Mouse (Mus musculus): ENCODE results near the gene Zcchc4. TPM values are rescaled to one million over a fixed set of nuclear protein-coding genes. Genes with fewer than 3 reads are reported as not detected.

The Zcchc4 gene
- total and polyA plus RNA-seq, 3 experiments, result 14.8 to 18.9 (median 17.2) TPM

DNA sequence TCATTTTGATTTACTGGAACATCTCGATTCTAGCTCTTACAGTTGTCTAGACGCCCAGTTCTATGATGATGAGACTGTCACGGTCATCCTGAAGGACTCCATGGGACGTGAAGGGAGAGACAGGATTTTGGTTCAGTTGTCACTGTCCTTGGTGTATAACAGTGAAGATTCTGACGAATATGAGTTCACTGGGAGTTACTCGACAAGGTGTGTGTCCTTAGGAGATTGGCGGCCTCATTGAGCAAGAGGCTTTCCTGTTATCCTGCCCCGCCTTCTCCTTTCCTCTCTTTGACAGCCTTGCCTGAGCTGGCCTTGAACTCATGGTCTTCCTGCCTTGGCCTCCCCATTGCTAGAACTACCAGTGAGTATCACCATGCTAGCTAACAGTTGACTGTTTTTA lies 89.2 kb downstream of the Zcchc4 start:
- no peak for DNase-seq (ENCODE audit: extremely low read depth)
- no peak overlapping the region for H3K4me3 ChIP-seq (replicated peaks in 1 of 3; ENCODE audit: low read depth in 2 of 3, low read length in 2 of 3, poor library complexity in 1 of 3)
- no peaks in the 10 kb centered on the region for H3K27me3 ChIP-seq (replicated peaks)
- H3K9ac ChIP-seq (ENCODE audit: insufficient read depth, low read depth), result no peak overlapping the region
- H3K4me1 ChIP-seq (ENCODE audit: control insufficient read depth in 1 of 2, insufficient read depth in 2 of 2), result no peaks in the 10 kb centered on the region
- dilution Hi-C loops (cut with MboI; ENCODE audit: extremely low pct_ligation_motif_present, extremely low pct_unique_long_range_greater_than_20kb, low sequenced_read_pairs), result no loop called here
- TF ChIP-seq MAX (IDR thresholded peaks at IDR 0.05; ENCODE audit: low read length), result no peak
- no peak for TF ChIP-seq MXI1 (IDR thresholded peaks at IDR 0.05; ENCODE audit: low read depth, low read length)
- TF ChIP-seq ZKSCAN1 (IDR thresholded peaks at IDR 0.05; ENCODE audit: borderline replicate concordance, low read depth, low read length), result no peak
- TF ChIP-seq MYC (IDR thresholded peaks at IDR 0.05; ENCODE audit: low read depth, low read length), result no peak
- no peak for TF ChIP-seq TCF12 (IDR thresholded peaks at IDR 0.05; ENCODE audit: low read depth, low read length)
- TF ChIP-seq NRF1 (IDR thresholded peaks at IDR 0.05; ENCODE audit: low read depth, low read length), result no peak
- TF ChIP-seq KAT2A (IDR thresholded peaks at IDR 0.05; ENCODE audit: insufficient replicate concordance, low read length), result no peak
- no peaks in the 10 kb centered on the region for H3K79me2 ChIP-seq (replicated peaks; ENCODE audit: control insufficient read depth, extremely low read depth, insufficient read depth, poor library complexity, severe bottlenecking)
- no peaks in the 10 kb centered on the region for H3K9me3 ChIP-seq (replicated peaks; ENCODE audit: low read length)
- no peak overlapping the region for H3K4me2 ChIP-seq (ENCODE audit: insufficient read depth, low read depth, poor library complexity, severe bottlenecking)
- in situ Hi-C loops (cut with MboI; ENCODE audit: low pct_ligation_motif_present, low pct_unique_long_range_greater_than_20kb, low sequenced_read_pairs), result loop anchor here (10.0 kb wide), 1 partner anchor 260 kb away; no protein-coding TSS in a partner anchor
- peaks cover 56 to 93% of the 10 kb centered on the region in 2 experiments for H3K36me3 ChIP-seq (replicated peaks in 1 of 2; ENCODE audit: control insufficient read depth in 1 of 2, insufficient read depth in 1 of 2, low read length in 1 of 2)
- H3K27ac ChIP-seq (ENCODE audit: insufficient read depth, low read depth), result no peak overlapping the region

DNA sequence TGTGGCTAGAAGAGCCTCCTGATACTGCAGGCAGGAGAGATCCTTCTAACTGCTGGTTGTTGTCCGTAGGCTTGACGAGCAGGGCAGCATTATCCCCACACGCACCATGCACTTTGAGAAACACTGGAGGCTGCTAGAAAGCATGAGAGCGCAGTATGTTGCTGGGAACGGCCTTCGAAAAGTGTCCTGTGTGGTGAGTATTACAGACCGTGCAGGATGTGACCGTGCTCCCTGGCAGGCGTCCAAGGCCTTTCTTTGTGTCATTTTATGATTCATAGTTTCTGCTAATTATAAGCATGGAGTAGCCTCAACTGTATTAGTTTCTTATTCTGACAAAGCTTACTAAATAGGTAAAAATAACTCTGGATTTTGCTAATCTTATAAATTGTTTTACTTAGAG lies 90.6 kb downstream of the Zcchc4 start:
- Histone ChIP-seq H3K79me2 (replicated peaks; ENCODE audit: control insufficient read depth, extremely low read depth, insufficient read depth, poor library complexity, severe bottlenecking) (no peaks in the 10 kb centered on the region), H3K36me3 (replicated peaks in 1 of 2; ENCODE audit: control insufficient read depth in 1 of 2, insufficient read depth in 1 of 2, low read length in 1 of 2) (peaks cover 45 to 93% of the 10 kb centered on the region in 2 experiments), H3K27ac (ENCODE audit: insufficient read depth, low read depth) (no peak overlapping the region), H3K4me2 (ENCODE audit: insufficient read depth, low read depth, poor library complexity, severe bottlenecking) (no peak overlapping the region), H3K27me3 (replicated peaks) (no peaks in the 10 kb centered on the region), H3K9ac (ENCODE audit: insufficient read depth, low read depth) (no peak overlapping the region), H3K4me1 (ENCODE audit: control insufficient read depth in 1 of 2, insufficient read depth in 2 of 2) (no peaks in the 10 kb centered on the region), H3K9me3 (replicated peaks; ENCODE audit: low read length) (no peaks in the 10 kb centered on the region), H3K4me3 (replicated peaks in 1 of 3; ENCODE audit: low read depth in 2 of 3, low read length in 2 of 3, poor library complexity in 1 of 3) (no peak overlapping the region)
- dilution Hi-C loops (cut with MboI; ENCODE audit: extremely low pct_ligation_motif_present, extremely low pct_unique_long_range_greater_than_20kb, low sequenced_read_pairs) (no loop called here), in situ Hi-C loops (cut with MboI; ENCODE audit: low pct_ligation_motif_present, low pct_unique_long_range_greater_than_20kb, low sequenced_read_pairs) (loop anchor here (10.0 kb wide), 1 partner anchor 259 kb away; no protein-coding TSS in a partner anchor)
- no peak for DNase-seq (ENCODE audit: extremely low read depth)
- TF ChIP-seq BHLHE40 (IDR thresholded peaks at IDR 0.05; ENCODE audit: low read depth, low read length), result no peak
- TF ChIP-seq JUN (IDR thresholded peaks at IDR 0.05; ENCODE audit: insufficient read depth, low read depth, low read length), result no peak
- no peak for TF ChIP-seq ELF1 (IDR thresholded peaks at IDR 0.05; ENCODE audit: low read depth, low read length)
- no peak for TF ChIP-seq MAFK (IDR thresholded peaks at IDR 0.05; ENCODE audit: insufficient replicate concordance, low read length)
- TF ChIP-seq ZNF384 (IDR thresholded peaks at IDR 0.05; ENCODE audit: low read depth, low read length), result no peak
- no peak for TF ChIP-seq HCFC1 (IDR thresholded peaks at IDR 0.05; ENCODE audit: low read depth, low read length)
- no peak for TF ChIP-seq MAZ (IDR thresholded peaks at IDR 0.05; ENCODE audit: low read depth, low read length)
- no peak for TF ChIP-seq RAD21 (IDR thresholded peaks at IDR 0.05; ENCODE audit: low read depth, low read length)
- no peak for TF ChIP-seq SIN3A (IDR thresholded peaks at IDR 0.05; ENCODE audit: low read length)
- TF ChIP-seq E2F4 (IDR thresholded peaks at IDR 0.05; ENCODE audit: insufficient replicate concordance, low read depth, low read length), result no peak
- TF ChIP-seq USF1 (IDR thresholded peaks at IDR 0.05; ENCODE audit: low read depth, low read length), result no peak
- TF ChIP-seq ETS1 (conservative IDR thresholded peaks at IDR 0.05; ENCODE audit: low read depth, low read length), result no peak
- no peak for TF ChIP-seq CTCF (conservative IDR thresholded peaks at IDR 0.05 in 1 of 2, IDR thresholded peaks at IDR 0.05 in 1 of 2; ENCODE audit: low read depth in 2 of 2, low read length in 2 of 2)
